Mouse (Mus musculus) kidney, adult 2 months (tissue): ENCODE data around the gene Sh2d3c.

Source experiments
- CTCF ChIP-seq: fragments of 200-500 bp; conservative IDR thresholded peaks from 2 replicates; pipeline ENCODE4 v1.5.1; 2011; ENCODE audit warnings: low read depth, mild to moderate bottlenecking, control low read depth, low read length, moderate library complexity, mixed read lengths; ENCODE audit not compliant: insufficient read depth, insufficient read length
- POLR2A ChIP-seq: fragments of 200-500 bp; IDR thresholded peaks from one replicate; pipeline ENCODE4 v1.6.1; 2011; ENCODE audit warnings: low read depth, low read length, control low read depth

- no peak for TF ChIP-seq CTCF
- no peak for TF ChIP-seq POLR2A
Measured at GRCm38 (mm10) chr2:32740916-32741272, 20.0 kb downstream of the Sh2d3c start, which contains the start of gene 6330409D20Rik.
